Mouse (Mus musculus) embryo, embryonic 11 days (tissue): ENCODE data around the gene Ccm2.

Source experiments
- DNase-seq: peaks from one replicate; pipeline ENCODE4 v3.0.0-alpha.2; 2015

Gene Ccm2

GRCm38 (mm10) chr11:6530746-6531145 lies 15.9 kb upstream of the Ccm2 start:
- no peak for DNase-seq

- no peak for DNase-seq
These were observed 2.0 kb upstream of the Ccm2 start for GRCm38 (mm10) chr11:6544683-6545082.

GRCm38 (mm10) chr11:6545186-6545856 lies 1.4 kb upstream of the Ccm2 start:
- no peak for DNase-seq

GRCm38 (mm10) chr11:6545857-6546192 lies 862 bp upstream of the Ccm2 start:
- DNase-seq, result no peak

- DNase-seq, result peak; percentile 83
These were observed 472 bp downstream of the Ccm2 start for GRCm38 (mm10) chr11:6547037-6547680.

- no peak for DNase-seq
These were observed 1.1 kb downstream of the Ccm2 start for GRCm38 (mm10) chr11:6547696-6548325.

GRCm38 (mm10) chr11:6549770-6550169 lies 3.1 kb downstream of the Ccm2 start:
- DNase-seq, result no peak

- DNase-seq, result no peak
These were observed 3.5 kb downstream of the Ccm2 start for GRCm38 (mm10) chr11:6550201-6550600.

- no peak for DNase-seq
These were observed 11.5 kb downstream of the Ccm2 start for GRCm38 (mm10) chr11:6558234-6558633.

- no peak for DNase-seq
These were observed 13.3 kb downstream of the Ccm2 start for GRCm38 (mm10) chr11:6559996-6560395.

GRCm38 (mm10) chr11:6560655-6561360 lies 14.1 kb downstream of the Ccm2 start:
- DNase-seq, result no peak

GRCm38 (mm10) chr11:6561474-6561873 lies 14.8 kb downstream of the Ccm2 start:
- no peak for DNase-seq

GRCm38 (mm10) chr11:6562359-6562758 lies 15.7 kb downstream of the Ccm2 start:
- DNase-seq, result no peak

GRCm38 (mm10) chr11:6563201-6563600 lies 16.5 kb downstream of the Ccm2 start:
- no peak for DNase-seq

- DNase-seq, result no peak
These were observed 19.8 kb downstream of the Ccm2 start for GRCm38 (mm10) chr11:6566496-6566895.

- no peak for DNase-seq
These were observed 21.3 kb downstream of the Ccm2 start for GRCm38 (mm10) chr11:6567951-6568350.

GRCm38 (mm10) chr11:6568584-6569409 lies 22.1 kb downstream of the Ccm2 start:
- no peak for DNase-seq

- no peak for DNase-seq
These were observed 22.7 kb downstream of the Ccm2 start for GRCm38 (mm10) chr11:6569410-6569777.

GRCm38 (mm10) chr11:6576151-6576550 lies 29.5 kb downstream of the Ccm2 start:
- DNase-seq, result no peak

- no peak for DNase-seq
These were observed 32.7 kb downstream of the Ccm2 start for GRCm38 (mm10) chr11:6579361-6579760.

- DNase-seq, result no peak
These were observed 33.5 kb downstream of the Ccm2 start for GRCm38 (mm10) chr11:6580065-6580750.

- DNase-seq, result no peak
These were observed 34.9 kb downstream of the Ccm2 start for GRCm38 (mm10) chr11:6581560-6581959.
